Mouse (Mus musculus) monocyte, adult 2 months (primary cell): ENCODE measurements around the gene Psmd11.

Experiments used
- DNase-seq, 2 experiments: peaks; one replicate each; pipeline ENCODE4 v3.0.0; 2022; ENCODE audit warnings: low spot score in 2 of 2, low read depth in 1 of 2

The Psmd11 gene

DNA sequence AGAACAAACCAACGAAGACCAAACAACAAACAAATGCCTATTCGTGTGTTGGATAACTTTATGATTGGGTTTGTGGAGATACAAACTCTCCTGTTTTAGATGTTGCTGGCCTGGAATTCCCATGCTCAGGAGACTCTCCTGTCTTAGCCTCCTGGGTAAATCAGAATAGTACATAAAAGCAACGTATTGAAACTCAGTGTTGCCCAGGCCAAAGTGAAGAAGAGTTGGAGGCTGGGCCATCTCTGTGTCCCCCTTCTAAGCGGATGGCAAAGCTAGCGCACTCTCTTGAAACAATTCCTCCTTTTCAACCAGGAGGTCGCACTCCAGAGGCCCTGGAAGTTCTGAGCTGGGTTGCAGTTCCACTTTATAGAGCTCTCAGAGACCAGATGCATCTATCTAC is 74.9 kb downstream of the Psmd11 start:
- no peak for DNase-seq

GRCm38 (mm10) chr11:80503726-80504452 is 75.5 kb downstream of the Psmd11 start:
- DNase-seq, result no peak

GRCm38 (mm10) chr11:80504519-80505385 is 76.3 kb downstream of the Psmd11 start:
- no peak for DNase-seq

- DNase-seq, result no peak
Measured at GRCm38 (mm10) chr11:80505581-80505980, 77.2 kb downstream of the Psmd11 start.

DNA sequence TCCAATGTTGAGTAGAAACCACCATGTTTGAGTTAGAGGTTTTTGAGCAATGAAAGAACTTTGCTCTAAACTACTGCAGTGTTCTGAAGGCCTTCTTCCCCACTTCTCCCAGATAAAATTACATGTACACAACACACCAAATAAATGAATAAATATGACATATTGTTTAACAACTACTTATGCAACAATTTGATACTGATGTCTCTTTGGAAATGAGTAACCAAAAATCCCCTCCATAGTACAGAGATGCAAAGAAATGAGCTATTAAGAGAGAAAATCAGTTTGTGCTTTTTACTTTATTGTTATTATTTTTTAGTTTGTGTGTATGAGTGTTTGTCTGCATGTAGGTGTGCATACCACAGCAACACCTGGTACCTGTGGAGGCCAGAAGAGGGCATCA is 78.1 kb downstream of the Psmd11 start:
- DNase-seq, result no peak

- no peak for DNase-seq
Measured at GRCm38 (mm10) chr11:80507791-80508190, 79.4 kb downstream of the Psmd11 start.

DNA sequence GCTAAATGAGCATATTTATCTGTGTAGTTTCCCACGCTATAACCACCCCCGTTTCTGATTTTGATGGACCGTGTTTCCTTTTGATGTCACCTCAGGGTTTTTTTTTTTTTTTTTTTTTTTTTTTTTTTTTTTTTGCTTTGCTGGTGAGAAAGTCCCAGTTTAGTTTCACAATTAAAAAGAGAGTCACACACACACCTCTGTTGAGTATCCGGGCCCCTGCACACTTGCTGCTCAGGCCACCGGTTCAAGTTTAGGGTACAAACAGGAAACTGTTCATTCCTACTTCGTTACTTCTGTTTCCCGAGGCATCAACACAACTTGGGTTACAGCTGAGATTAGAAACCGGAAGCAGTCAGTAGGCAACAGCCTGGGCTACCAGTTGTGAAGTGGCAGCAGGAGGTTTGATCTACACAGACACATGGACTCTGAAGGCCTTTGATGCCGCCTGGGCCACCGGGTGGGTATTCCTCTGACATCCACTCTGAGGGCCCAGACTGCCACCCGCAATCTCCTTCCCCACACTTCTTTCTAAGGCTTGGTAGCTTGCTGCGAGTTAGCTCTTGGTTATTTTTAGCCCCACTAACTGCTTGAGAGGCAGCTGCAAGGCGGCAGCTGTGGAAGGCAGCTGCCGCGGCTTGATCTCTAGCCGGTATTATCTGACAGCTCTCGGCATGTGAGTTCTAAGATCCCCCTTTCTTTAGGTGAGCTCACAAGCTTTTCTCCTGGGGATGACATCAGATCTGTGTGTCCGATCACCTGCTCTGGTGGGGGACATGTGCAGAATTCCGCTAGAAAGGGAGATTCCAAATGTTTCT is 80.2 kb downstream of the Psmd11 start:
- DNase-seq, result peak; percentile 11 to 35

DNA sequence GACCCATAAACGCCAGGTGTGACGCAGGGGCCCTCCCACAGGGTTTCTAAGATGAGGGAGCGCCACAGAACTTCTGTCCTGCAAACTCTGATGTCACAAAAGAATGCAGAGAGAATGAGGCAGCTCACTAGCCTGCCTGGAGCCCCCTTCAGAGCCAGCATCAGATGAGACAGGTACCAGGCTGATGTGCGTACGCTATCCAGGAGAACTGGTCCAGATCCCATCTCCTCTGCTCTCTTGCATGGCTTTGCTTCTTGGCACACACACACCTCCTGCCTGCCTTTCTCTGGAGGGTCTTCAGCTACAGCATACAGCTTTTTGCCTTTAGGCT is 80.7 kb downstream of the Psmd11 start:
- DNase-seq, result no peak

- no peak for DNase-seq
Measured at GRCm38 (mm10) chr11:80510124-80510523, 81.7 kb downstream of the Psmd11 start.

DNA sequence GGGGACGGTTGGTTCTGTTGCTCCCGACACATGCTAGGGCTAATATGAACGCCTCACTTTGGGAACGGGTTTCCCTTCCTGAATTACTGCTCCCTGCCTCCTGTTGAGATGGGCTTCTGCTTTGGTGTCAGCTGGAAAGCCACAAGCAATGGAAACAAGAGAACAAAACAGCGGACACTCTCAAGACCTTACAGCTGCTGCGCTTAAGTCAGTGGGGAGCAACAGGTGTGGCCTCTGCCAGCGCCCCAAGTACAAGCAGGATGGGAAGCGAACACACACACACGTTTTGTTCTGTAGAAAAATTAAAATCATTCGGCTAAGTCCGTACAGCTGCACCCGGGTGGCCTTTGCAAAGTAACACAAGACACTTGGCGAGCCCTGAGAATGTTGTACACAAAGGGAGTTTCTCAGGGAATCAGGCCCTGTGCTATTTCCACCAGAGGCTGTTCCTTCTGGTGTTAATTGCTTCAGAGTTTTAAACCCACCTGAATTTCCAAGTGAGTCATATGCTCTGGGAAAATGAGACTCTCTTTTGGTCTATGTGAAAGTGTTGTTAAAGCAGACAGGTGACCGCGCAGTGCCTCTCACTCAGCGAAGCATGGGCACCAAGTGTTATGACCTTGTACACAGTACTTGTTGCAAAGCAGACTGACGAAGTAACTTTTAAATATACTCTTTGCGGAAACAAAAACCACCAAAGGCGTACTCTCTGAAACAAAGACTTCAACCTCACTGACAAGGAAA is 84.1 kb downstream of the Psmd11 start:
- DNase-seq, result no peak

DNA sequence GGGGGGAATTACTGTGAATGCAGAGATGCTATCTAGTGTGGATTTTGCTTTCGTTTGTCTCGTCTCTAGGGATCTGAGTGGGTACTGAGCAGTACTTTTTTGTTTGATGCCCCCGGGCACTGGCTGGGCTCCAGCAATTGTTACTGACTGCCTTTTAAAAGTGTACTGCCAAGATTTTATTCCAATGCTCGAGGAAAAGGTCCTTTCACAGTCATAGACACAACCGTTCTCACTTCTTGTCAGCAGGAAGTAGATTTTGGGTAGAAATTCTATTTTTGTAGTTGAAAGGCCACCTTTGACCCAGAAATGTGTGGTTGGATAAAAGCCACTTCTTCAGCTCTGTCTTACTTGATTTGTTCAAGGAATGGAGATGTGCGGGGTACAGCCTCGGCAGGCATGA is 85.4 kb downstream of the Psmd11 start:
- DNase-seq, result no peak

- DNase-seq, result no peak
Measured at GRCm38 (mm10) chr11:80515346-80515745, 86.9 kb downstream of the Psmd11 start.

GRCm38 (mm10) chr11:80515895-80516294 is 87.5 kb downstream of the Psmd11 start:
- DNase-seq, result no peak

- no peak for DNase-seq
Measured at GRCm38 (mm10) chr11:80518421-80519367, 90.3 kb downstream of the Psmd11 start.

DNA sequence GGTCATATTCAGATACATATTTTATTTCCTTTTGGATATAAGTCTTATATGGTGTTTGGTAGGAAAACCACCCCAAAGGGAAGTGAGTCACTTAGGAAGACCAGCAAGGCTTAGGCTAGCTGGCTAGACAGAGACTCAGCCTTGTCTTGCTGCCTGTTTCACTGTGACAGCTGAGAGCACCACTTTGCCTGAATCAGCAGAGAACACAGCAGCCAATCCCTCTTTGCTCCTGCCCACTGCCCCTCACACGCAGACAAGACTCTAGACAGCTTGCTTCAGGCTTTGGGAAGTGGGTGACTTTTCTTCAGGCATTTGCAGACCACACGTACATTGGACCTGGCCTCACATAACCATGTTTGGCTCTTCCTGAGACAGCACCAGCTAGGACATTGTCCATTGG is 92.7 kb downstream of the Psmd11 start:
- no peak for DNase-seq
